Mouse (Mus musculus): Measurements from ENCODE around the gene 4932438A13Rik. TPM values are rescaled to one million over a fixed set of nuclear protein-coding genes. Genes with fewer than 3 reads are reported as not detected.

The 4932438A13Rik gene
- total and polyA plus RNA-seq, 3 experiments, result 2.9 to 152 (median 41.2) TPM

GRCm38 (mm10) chr3:37084860-37085259 is 222.0 kb downstream of the 4932438A13Rik start:
- DNase-seq (ENCODE audit: low spot score), result no peak
- no peak for ATAC-seq (ENCODE audit: extremely low read depth, insufficient number of reproducible peaks, low FRiP score, poor library complexity, severe bottlenecking)

GRCm38 (mm10) chr3:37090721-37091120 is 227.8 kb downstream of the 4932438A13Rik start:
- H3K36me3 ChIP-seq (replicated peaks), result no peaks in the 10 kb centered on the region
- H3K27me3 ChIP-seq (ENCODE audit: insufficient read depth, low read length), result no peaks in the 10 kb centered on the region
- H3K4me1 ChIP-seq (ENCODE audit: insufficient read depth, low read depth, low read length), result no peaks in the 10 kb centered on the region
- H3K4me3 ChIP-seq (ENCODE audit: low read depth, low read length), result no peak overlapping the region
- H3K9me3 ChIP-seq (replicated peaks), result no peaks in the 10 kb centered on the region
- no peak for DNase-seq (ENCODE audit: low spot score)
- no peak for TF ChIP-seq TAL1 (conservative IDR thresholded peaks at IDR 0.05; ENCODE audit: low read depth, low read length)
- TF ChIP-seq GATA2 (IDR thresholded peaks at IDR 0.05; ENCODE audit: borderline replicate concordance, low read depth, low read length), result no peak
- no peak for TF ChIP-seq POLR2AphosphoS5 (IDR thresholded peaks at IDR 0.05; ENCODE audit: insufficient replicate concordance, low read depth, low read length)
- TF ChIP-seq GATA1 (IDR thresholded peaks at IDR 0.05; ENCODE audit: borderline replicate concordance, low read length), result no peak
- TF ChIP-seq CTCF (IDR thresholded peaks at IDR 0.05; ENCODE audit: low read depth, low read length), result no peak
- no peak for ATAC-seq (ENCODE audit: extremely low read depth, insufficient number of reproducible peaks, low FRiP score, poor library complexity, severe bottlenecking)

More at GRCm38 (mm10) chr3:37084860-37085259, 222.0 kb downstream of the 4932438A13Rik start:
- Histone ChIP-seq H3K9me3 (replicated peaks) (no peaks in the 10 kb centered on the region), H3K36me3 (replicated peaks) (no peaks in the 10 kb centered on the region), H3K4me1 (ENCODE audit: insufficient read depth, low read depth, low read length) (no peaks in the 10 kb centered on the region), H3K4me3 (ENCODE audit: low read depth, low read length) (no peak overlapping the region), H3K27me3 (ENCODE audit: insufficient read depth, low read length) (peaks cover 6% of the 10 kb centered on the region)
- TF ChIP-seq CTCF (IDR thresholded peaks at IDR 0.05; ENCODE audit: low read depth, low read length) (no peak), TAL1 (conservative IDR thresholded peaks at IDR 0.05; ENCODE audit: low read depth, low read length) (no peak)

Other genes with a start within 250 kb of the 4932438A13Rik start
- gene Bbs7, start 249.6 kb upstream of the 4932438A13Rik start, total RNA-seq (2014; fragmentation: Nextera tagmentation), result 16.5 TPM in 2 replicates
- gene Bbs7, start 249.6 kb upstream of the 4932438A13Rik start, total RNA-seq (2017), result 10.5 and 12.2 TPM in 2 replicates
- 1.7 and 2.0 TPM in 2 replicates for gene Bbs7, start 249.6 kb upstream of the 4932438A13Rik start, polyA plus RNA-seq (2012)
- gene Trpc3, start 172.9 kb upstream of the 4932438A13Rik start, total RNA-seq (2014; fragmentation: Nextera tagmentation), result not detected in 2 replicates
- gene Trpc3, start 172.9 kb upstream of the 4932438A13Rik start, total RNA-seq (2017), result 0.06 and 0.11 TPM in 2 replicates
- not detected in 2 replicates for gene Trpc3, start 172.9 kb upstream of the 4932438A13Rik start, polyA plus RNA-seq (2012)
- not detected in 2 replicates for gene Adad1, start 200.4 kb downstream of the 4932438A13Rik start, total RNA-seq (2014; fragmentation: Nextera tagmentation)
- gene Adad1, start 200.4 kb downstream of the 4932438A13Rik start, total RNA-seq (2017), result 0.06 TPM in 1 of 2 replicates, not detected in the other
- gene Adad1, start 200.4 kb downstream of the 4932438A13Rik start, polyA plus RNA-seq (2012), result not detected in 2 replicates

All from G1E (cell line).